Mouse (Mus musculus): ENCODE measurements around the gene Acvr2a. TPM values are rescaled to one million over a fixed set of nuclear protein-coding genes. Genes with fewer than 3 reads are reported as not detected.

The Acvr2a gene
- polyA plus RNA-seq, 1 experiment = 6.4 TPM

DNA sequence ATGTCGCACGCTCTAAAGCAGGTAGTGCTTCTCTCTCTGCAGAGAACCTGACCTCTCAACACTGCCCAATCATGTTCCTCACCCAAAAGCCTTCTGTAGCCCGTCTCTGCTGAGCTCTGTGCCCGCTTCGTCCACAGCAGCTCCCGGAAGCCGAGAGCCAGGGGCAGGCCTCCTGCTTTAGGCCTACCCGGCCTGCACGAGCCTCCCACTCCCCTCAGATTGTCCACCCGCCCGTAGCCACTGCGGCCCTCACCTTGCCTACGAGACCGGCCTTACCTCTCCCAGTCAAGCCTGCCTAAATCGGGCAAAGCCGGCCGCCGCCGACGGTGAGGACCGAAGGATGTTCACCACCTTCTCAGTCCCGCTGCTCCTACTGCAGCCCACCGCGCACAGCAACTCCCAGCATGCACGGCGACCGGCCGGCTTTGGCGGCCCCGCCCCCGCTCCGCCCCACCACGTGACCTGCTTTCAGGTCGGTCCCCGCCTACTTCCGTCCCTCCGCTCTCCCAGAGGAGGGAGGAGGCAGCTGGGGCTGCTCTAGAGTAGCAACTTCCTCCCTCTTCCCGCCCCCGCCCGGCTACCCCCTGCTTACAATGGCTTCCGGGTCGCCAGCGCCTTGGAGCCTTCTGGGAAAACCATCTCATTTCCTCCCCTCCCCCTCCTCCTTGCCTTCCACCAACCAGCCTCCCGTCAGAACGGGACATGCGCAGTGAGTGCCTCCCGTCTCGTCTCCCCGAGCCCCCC is 135.1 kb downstream of the Acvr2a start, which contains the start of gene Mbd5:
Gene Mbd5, plus strand, starts transcription at position 668 of the 744 bp plus-strand sequence.
- peak; percentile 97 for DNase-seq
- Histone ChIP-seq H3K4me3 (replicated peaks; ENCODE audit: extremely low read depth, low read depth, low read length) (peak within 1 kb of the TSS; percentile 96), H3K4me1 (ENCODE audit: control insufficient read depth, insufficient read depth, low read length) (peaks cover 2% of the 10 kb centered on the region; the same call in 1 of the 2 replicates)
- TF ChIP-seq CTCF (IDR thresholded peaks at IDR 0.05; ENCODE audit: insufficient read depth, low read length) (no peak), POLR2A (IDR thresholded peaks at IDR 0.05; ENCODE audit: borderline replicate concordance, extremely low read depth, low read depth, low read length) (peak; percentile 92)
- WGBS = under 1% methylated on average over 46 of the region's 49 CpGs

GRCm38 (mm10) chr2:48949743-48950251 is 135.9 kb downstream of the Acvr2a start:
- WGBS = 1% methylated on average over 9 of the region's 9 CpGs
- Histone ChIP-seq H3K4me3 (replicated peaks; ENCODE audit: extremely low read depth, low read depth, low read length) (peak overlapping the region; percentile 96), H3K4me1 (ENCODE audit: control insufficient read depth, insufficient read depth, low read length) (peaks cover 2% of the 10 kb centered on the region; the same call in 1 of the 2 replicates)
- TF ChIP-seq CTCF (IDR thresholded peaks at IDR 0.05; ENCODE audit: insufficient read depth, low read length) (no peak), POLR2A (IDR thresholded peaks at IDR 0.05; ENCODE audit: borderline replicate concordance, extremely low read depth, low read depth, low read length) (no peak)
- peak; percentile 58 for DNase-seq

DNA sequence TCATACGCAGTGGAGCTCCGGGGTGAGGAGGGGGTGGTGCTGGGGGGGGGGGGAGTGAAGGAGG is 136.2 kb downstream of the Acvr2a start, which contains the start of gene Orc4:
Gene Orc4, minus strand, starts transcription at position 26 of the 64 bp plus-strand sequence.
- DNase-seq = no peak
- 0% methylated on average over 2 of the region's 2 CpGs for WGBS
- peaks cover 2% of the 10 kb centered on the region; the same call in 1 of the 2 replicates for H3K4me1 ChIP-seq (ENCODE audit: control insufficient read depth, insufficient read depth, low read length)
- TF ChIP-seq CTCF (IDR thresholded peaks at IDR 0.05; ENCODE audit: insufficient read depth, low read length) (no peak), POLR2A (IDR thresholded peaks at IDR 0.05; ENCODE audit: borderline replicate concordance, extremely low read depth, low read depth, low read length) (no peak)
- H3K4me3 ChIP-seq (replicated peaks; ENCODE audit: extremely low read depth, low read depth, low read length) = peak within 1 kb of the TSS; percentile 96

DNA sequence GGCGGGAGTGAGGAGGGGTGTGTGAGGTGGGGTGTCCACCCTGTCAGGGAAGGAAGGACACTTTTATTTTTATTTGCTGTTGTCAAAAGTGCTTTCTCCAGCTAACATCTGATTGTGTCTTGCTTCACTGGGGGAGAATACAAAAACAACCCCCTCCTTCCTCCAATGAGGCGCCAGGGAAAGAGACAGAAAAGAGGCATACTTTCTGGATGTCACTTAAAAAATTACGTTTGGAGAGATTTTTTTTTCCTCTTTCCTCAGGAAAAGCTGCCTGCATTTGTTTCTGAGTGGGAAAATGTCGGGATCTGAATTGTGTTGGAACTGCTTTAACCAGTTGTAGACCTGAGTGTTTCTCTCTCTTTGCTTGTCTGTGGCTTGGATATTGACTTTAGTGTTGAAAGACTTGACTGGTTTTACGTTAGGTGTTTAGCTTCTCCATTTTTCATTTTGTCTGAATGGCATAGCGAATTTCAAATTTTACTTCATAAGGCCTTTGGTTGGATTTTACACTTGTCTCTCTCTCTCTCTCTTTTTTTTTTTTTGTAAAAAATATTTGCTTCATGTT is 136.5 kb downstream of the Acvr2a start:
- 4% methylated on average over 6 of the region's 6 CpGs for WGBS
- Histone ChIP-seq H3K4me1 (ENCODE audit: control insufficient read depth, insufficient read depth, low read length) (peaks cover 2% of the 10 kb centered on the region; the same call in 1 of the 2 replicates), H3K4me3 (replicated peaks; ENCODE audit: extremely low read depth, low read depth, low read length) (peak overlapping the region; percentile 96)
- TF ChIP-seq CTCF (IDR thresholded peaks at IDR 0.05; ENCODE audit: insufficient read depth, low read length) = no peak
- no peak for TF ChIP-seq POLR2A (IDR thresholded peaks at IDR 0.05; ENCODE audit: borderline replicate concordance, extremely low read depth, low read depth, low read length)
- DNase-seq = no peak

Other genes with a start within 250 kb of the Acvr2a start
- 4.9 and 8.7 TPM in 2 replicates for gene Mbd5, start 135.4 kb downstream of the Acvr2a start, polyA plus RNA-seq (2012; rRNA removed)
- 5.6 and 7.8 TPM in 2 replicates for gene Orc4, start 136.2 kb downstream of the Acvr2a start, polyA plus RNA-seq (2012; rRNA removed)